Mouse (Mus musculus) kidney, adult 2 months (tissue): Measurements from ENCODE around the gene Flnc.

Experiments
- CTCF ChIP-seq: fragments of 200-500 bp; conservative IDR thresholded peaks from 2 replicates; pipeline ENCODE4 v1.5.1; 2011; ENCODE audit warnings: low read depth, mild to moderate bottlenecking, control low read depth, low read length, moderate library complexity, mixed read lengths; ENCODE audit not compliant: insufficient read depth, insufficient read length
- POLR2A ChIP-seq: fragments of 200-500 bp; IDR thresholded peaks from one replicate; pipeline ENCODE4 v1.6.1; 2011; ENCODE audit warnings: low read depth, low read length, control low read depth

- TF ChIP-seq POLR2A (no peak), CTCF (no peak)
These were observed 3.4 kb downstream of the Flnc start for GRCm38 (mm10) chr6:29436461-29436934.
